Mouse (Mus musculus) inflammation-experienced regulatory T-cells, adult 6 months (primary cell): Measurements from ENCODE around the gene Olfr558. TPM values are rescaled to one million over a fixed set of nuclear protein-coding genes. Genes with fewer than 3 reads are reported as not detected.
A peak's percentile ranks its signal among the peaks of the same experiment; 100 is the strongest.

Experiments used
- ATAC-seq: one replicate; pipeline ENCODE4 v1.8.0; 2017
- polyA plus RNA-seq, 3 experiments: library from polyadenylated mRNA; unstranded; fragments of 100-300 nt; shearing (Covaris generic); gene quantifications; one replicate each; pipeline ENCODE4 v1.2.1; 2017

Gene Olfr558
- not detected for polyA plus RNA-seq

GRCm38 (mm10) chr7:102701915-102702314 lies at the start of gene Olfr558:
Gene Olfr558 (plus strand): TSS chr7:102702215.
- no peak for ATAC-seq

- ATAC-seq, result no peak
Measured at GRCm38 (mm10) chr7:102658523-102658922, 43.5 kb upstream of the Olfr558 start, which contains the start of gene Olfr555. Gene Olfr555 (plus strand): TSS chr7:102658823.

- no peak for ATAC-seq
Measured at GRCm38 (mm10) chr7:102664599-102664998, 37.4 kb upstream of the Olfr558 start, which contains the start of gene Olfr556. Gene Olfr556 (plus strand): TSS chr7:102664899.

- no peak for ATAC-seq
Measured at GRCm38 (mm10) chr7:102665378-102665777, 36.6 kb upstream of the Olfr558 start.

GRCm38 (mm10) chr7:102676225-102676624 lies 25.8 kb upstream of the Olfr558 start:
- ATAC-seq, result no peak

GRCm38 (mm10) chr7:102681916-102682315 lies 20.1 kb upstream of the Olfr558 start:
- no peak for ATAC-seq

GRCm38 (mm10) chr7:102686944-102687501 lies 15.0 kb upstream of the Olfr558 start, which contains the start of gene Trim68:
Gene Trim68 (minus strand): TSS chr7:102687327.
- ATAC-seq, result peak; percentile 99

- peak; percentile 32 for ATAC-seq
Measured at GRCm38 (mm10) chr7:102695358-102696125, 6.5 kb upstream of the Olfr558 start, which contains the start of gene Olfr557. Gene Olfr557 (plus strand): TSS chr7:102695910.

- ATAC-seq, result no peak
Measured at GRCm38 (mm10) chr7:102698461-102698860, 3.6 kb upstream of the Olfr558 start.

- ATAC-seq, result no peak
Measured at GRCm38 (mm10) chr7:102718970-102719369, 17.0 kb downstream of the Olfr558 start, which contains the start of gene Olfr33. Gene Olfr33 (minus strand): TSS chr7:102719070.

- ATAC-seq, result no peak
Measured at GRCm38 (mm10) chr7:102727391-102727790, 25.4 kb downstream of the Olfr558 start, which contains the start of gene Olfr559. Gene Olfr559 (minus strand): TSS chr7:102727491.

GRCm38 (mm10) chr7:102733793-102734192 lies 31.8 kb downstream of the Olfr558 start:
- no peak for ATAC-seq

- ATAC-seq, result no peak
Measured at GRCm38 (mm10) chr7:102737705-102738104, 35.7 kb downstream of the Olfr558 start.

GRCm38 (mm10) chr7:102752086-102752485 lies 50.1 kb downstream of the Olfr558 start:
- ATAC-seq, result no peak

GRCm38 (mm10) chr7:102759266-102759665 lies 57.3 kb downstream of the Olfr558 start, which contains the start of the genes Olfr560 and Olfr78:
Gene Olfr560 (minus strand): TSS chr7:102759366.
Gene Olfr78 (minus strand): TSS chr7:102759471.
- ATAC-seq, result no peak

Other genes starting within 250 kb of the Olfr558 start
- gene Olfr543, start 220.5 kb upstream of the Olfr558 start, polyA plus RNA-seq, result under 1 TPM in 1 of 3 experiments, not detected in 2; 0.41 TPM
- gene Olfr544, start 213.9 kb upstream of the Olfr558 start, polyA plus RNA-seq, result not detected
- not detected for gene Olfr545, start 202.6 kb upstream of the Olfr558 start, polyA plus RNA-seq
- not detected for gene Olfr547, start 167.5 kb upstream of the Olfr558 start, polyA plus RNA-seq
- gene Olfr548-ps1, start 161.3 kb upstream of the Olfr558 start, polyA plus RNA-seq, result not detected
- gene Olfr549, start 152.3 kb upstream of the Olfr558 start, polyA plus RNA-seq, result not detected
- gene Trim21, start 136.7 kb upstream of the Olfr558 start, polyA plus RNA-seq, result 10 to 100 TPM in 1 of 3 experiments, 1 to 10 TPM in 2; 7.8 to 10.0 (median 9.7) TPM
- gene Olfr550, start 130.8 kb upstream of the Olfr558 start, polyA plus RNA-seq, result under 1 TPM in 1 of 3 experiments, not detected in 2; 0.15 TPM
- gene Olfr551, start 110.3 kb upstream of the Olfr558 start, polyA plus RNA-seq, result under 1 TPM in 1 of 3 experiments, not detected in 2; 0.12 TPM
- gene Olfr552, start 104.4 kb upstream of the Olfr558 start, polyA plus RNA-seq, result not detected
- not detected for gene Olfr553, start 84.0 kb upstream of the Olfr558 start, polyA plus RNA-seq
- not detected for gene Olfr554, start 63.8 kb upstream of the Olfr558 start, polyA plus RNA-seq
- gene Olfr555, start 43.4 kb upstream of the Olfr558 start, polyA plus RNA-seq, result not detected
- gene Olfr556, start 37.3 kb upstream of the Olfr558 start, polyA plus RNA-seq, result under 1 TPM in 1 of 3 experiments, not detected in 2; 0.15 TPM
- gene Trim68, start 14.9 kb upstream of the Olfr558 start, polyA plus RNA-seq, result 10 to 100 TPM in 2 of 3 experiments, 1 to 10 TPM in 1; 7.5 to 16.1 (median 15.7) TPM
- not detected for gene Olfr557, start 6.3 kb upstream of the Olfr558 start, polyA plus RNA-seq
- not detected for gene Olfr33, start 16.9 kb downstream of the Olfr558 start, polyA plus RNA-seq
- not detected for gene Olfr559, start 25.3 kb downstream of the Olfr558 start, polyA plus RNA-seq
- not detected for gene Olfr560, start 57.2 kb downstream of the Olfr558 start, polyA plus RNA-seq
- not detected for gene Olfr78, start 57.3 kb downstream of the Olfr558 start, polyA plus RNA-seq
- gene Olfr561, start 69.0 kb downstream of the Olfr558 start, polyA plus RNA-seq, result not detected
- not detected for gene Olfr564, start 101.3 kb downstream of the Olfr558 start, polyA plus RNA-seq
- gene Olfr566, start 156.6 kb downstream of the Olfr558 start, polyA plus RNA-seq, result not detected
- gene Olfr568, start 174.9 kb downstream of the Olfr558 start, polyA plus RNA-seq, result not detected
- not detected for gene Olfr569, start 188.7 kb downstream of the Olfr558 start, polyA plus RNA-seq
- not detected for gene Olfr570, start 192.4 kb downstream of the Olfr558 start, polyA plus RNA-seq
- gene Olfr571, start 215.3 kb downstream of the Olfr558 start, polyA plus RNA-seq, result not detected
- gene Olfr572, start 222.2 kb downstream of the Olfr558 start, polyA plus RNA-seq, result not detected
- gene Olfr573-ps1, start 240.4 kb downstream of the Olfr558 start, polyA plus RNA-seq, result not detected
- not detected for gene Olfr574, start 246.3 kb downstream of the Olfr558 start, polyA plus RNA-seq